Mouse (Mus musculus) urinary bladder, adult 2 months (tissue): Measurements from ENCODE around the gene Fam19a1. TPM values are rescaled to one million over a fixed set of nuclear protein-coding genes. Genes with fewer than 3 reads are reported as not detected.

Experiments used
- DNase-seq: peaks from one replicate; pipeline ENCODE4 v3.0.0; 2022; ENCODE audit warnings: low spot score
- polyA plus RNA-seq: library from polyadenylated mRNA; depleted of rRNA; stranded (reverse); fragments of >200 nt; gene quantifications from 2 replicates; pipeline ENCODE4 v1.2.3, GENCODE M21; 2012

Fam19a1 gene
- polyA plus RNA-seq, 1 experiment = 0.04 TPM

DNA sequence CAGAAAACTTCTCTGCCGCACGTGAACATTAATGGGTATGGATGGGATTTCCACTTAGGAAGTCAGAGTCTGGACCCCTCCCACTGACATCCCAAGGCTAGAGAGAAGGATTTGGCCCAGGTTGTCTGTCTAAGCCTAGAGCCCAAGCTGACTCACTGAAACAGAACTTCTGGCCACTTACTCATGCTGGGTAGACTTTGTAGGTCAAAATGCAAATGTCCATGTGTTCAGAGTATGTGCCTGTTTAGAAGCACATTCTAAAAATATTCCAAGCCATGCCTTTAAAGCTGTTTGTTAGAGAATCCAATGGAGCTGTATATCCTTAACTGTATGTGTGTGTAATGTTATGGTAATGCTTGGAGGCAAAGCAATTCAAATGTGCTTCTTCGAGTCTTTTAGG lies 145.7 kb downstream of the Fam19a1 start:
- DNase-seq = no peak

GRCm38 (mm10) chr6:96266456-96266855 lies 153.5 kb downstream of the Fam19a1 start:
- no peak for DNase-seq

DNA sequence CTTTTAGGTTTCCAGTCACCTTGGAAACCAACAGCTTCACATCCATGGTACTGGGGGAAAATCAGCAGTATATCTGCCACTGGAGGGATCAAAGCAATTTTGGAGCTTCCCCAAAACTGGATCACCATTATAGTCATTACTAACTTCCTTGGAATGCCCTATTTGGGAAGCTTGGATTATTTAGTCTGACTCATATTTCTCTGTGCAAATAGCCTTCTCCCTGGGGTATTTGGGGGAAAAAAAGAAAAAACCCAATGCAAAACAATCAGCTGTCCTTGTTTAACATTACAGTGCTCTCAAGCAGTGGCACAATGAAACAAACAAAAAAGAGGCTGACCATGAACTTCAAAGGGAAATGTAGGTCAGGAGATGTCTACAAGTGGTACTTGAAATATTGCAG lies 155.8 kb downstream of the Fam19a1 start:
- no peak for DNase-seq

DNA sequence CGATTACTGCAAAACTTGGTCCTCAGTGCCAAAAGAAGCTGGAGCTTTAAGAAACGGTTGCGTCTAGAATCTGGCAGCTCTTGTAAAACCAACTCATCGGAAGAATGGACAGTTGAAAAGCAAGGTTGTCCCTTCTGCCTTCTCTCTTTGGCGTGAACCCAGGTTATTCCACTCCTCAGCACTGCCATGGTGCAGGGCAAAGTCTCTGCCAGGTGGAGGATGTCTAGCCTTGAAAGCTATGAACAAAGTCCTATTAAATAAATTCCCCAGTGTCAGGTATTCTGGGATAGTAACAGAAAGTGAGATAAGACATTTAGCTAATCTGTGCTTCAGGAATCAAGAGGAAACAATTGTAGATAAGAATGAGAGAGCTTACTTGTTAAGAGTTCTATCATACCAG lies 157.5 kb downstream of the Fam19a1 start:
- DNase-seq = no peak

DNA sequence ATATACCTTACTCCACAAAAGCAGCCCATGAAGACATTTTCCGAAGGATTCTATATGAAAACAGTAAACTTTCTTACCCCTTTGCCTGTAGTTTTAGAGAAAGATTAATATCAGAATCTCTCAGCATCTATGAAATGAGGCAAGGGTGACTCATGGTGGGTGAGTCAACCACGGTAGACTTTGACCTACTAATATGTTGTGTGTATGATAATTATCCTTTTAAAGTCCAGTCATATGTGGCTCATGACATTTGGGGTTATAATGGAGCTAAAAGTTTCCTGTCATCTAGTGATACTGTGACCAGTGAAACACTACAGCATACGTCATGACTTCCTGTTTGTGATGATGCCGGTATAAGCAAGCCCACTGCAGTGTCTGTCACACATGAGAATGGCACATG lies 170.8 kb downstream of the Fam19a1 start:
- DNase-seq = no peak

DNA sequence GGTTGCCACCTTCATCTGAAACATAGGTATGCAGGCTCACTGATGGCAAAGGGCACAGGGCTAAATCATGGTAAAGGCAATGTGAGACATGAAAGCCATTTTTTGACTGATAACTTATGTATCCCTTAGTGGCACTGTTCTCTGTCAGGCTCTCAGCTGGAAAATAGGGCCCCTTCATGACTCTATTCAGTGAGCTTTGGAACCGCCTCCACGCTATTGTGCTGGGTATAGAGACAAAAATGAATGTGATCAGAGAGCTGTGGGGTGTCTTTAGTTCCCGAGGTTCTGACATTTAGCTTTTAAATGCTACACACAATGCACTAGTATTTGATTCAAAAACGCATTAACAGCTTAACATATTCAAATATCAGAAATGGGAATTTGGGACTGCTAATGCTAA lies 171.6 kb downstream of the Fam19a1 start:
- no peak for DNase-seq

DNA sequence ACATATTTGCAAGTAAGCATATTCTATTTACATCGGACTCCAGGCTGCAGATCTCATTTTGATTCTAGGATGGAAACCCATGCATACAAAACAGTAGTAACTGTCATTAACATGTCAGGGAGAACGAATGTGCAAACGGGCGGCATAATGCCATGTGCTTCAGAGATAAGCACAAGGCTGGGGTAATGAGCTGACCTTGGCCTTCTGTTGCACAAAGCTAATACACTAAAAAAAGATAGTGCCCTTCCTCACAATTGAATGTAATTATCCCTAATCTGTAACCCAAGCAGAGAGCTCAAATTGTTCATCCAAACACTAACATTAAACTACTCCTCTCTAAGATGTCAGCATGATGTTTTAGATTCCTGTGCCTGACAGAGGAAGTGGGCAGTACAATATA lies 173.3 kb downstream of the Fam19a1 start:
- DNase-seq = no peak

DNA sequence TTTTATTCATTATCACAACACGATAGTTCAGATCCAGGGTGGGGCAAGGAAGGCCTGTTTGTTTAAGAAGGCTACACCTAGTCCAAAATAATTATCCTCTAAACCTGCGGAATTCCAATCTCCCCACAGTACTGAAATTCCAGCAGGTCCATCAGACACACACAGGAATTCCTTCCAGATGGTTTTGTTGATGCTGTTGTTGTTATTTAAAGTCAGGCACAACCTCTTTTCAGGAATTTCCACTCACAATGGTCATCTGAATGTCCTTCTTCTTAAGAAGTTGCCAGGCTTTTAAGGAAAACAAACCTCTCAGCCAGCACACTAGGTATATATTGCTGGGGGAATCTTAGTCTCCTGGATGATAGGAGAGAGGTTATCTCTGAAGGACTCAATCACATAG lies 174.4 kb downstream of the Fam19a1 start:
- DNase-seq = no peak

DNA sequence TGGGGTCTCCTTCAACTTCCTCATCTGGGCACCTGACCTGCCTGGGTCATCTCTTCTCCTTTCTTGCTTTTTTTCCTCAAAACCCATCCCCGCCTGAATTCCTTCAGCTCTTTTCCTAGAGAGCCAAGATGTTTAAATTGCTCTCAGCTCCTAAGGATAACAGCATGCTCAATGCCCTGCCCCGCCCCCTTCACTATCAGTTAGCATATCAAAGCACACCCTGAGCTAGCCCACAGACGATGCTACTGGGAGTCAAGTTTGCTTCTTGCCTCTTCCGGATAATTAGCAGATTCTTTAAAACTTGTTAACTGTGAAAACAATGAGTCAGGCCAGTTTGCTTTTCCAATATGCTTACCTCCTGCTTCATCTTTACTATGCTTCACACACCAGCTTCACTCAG lies 176.7 kb downstream of the Fam19a1 start:
- no peak for DNase-seq

GRCm38 (mm10) chr6:96347491-96347890 lies 234.5 kb downstream of the Fam19a1 start:
- DNase-seq = no peak

- no peak for DNase-seq
These were observed 236.6 kb downstream of the Fam19a1 start for GRCm38 (mm10) chr6:96349446-96350025.

DNA sequence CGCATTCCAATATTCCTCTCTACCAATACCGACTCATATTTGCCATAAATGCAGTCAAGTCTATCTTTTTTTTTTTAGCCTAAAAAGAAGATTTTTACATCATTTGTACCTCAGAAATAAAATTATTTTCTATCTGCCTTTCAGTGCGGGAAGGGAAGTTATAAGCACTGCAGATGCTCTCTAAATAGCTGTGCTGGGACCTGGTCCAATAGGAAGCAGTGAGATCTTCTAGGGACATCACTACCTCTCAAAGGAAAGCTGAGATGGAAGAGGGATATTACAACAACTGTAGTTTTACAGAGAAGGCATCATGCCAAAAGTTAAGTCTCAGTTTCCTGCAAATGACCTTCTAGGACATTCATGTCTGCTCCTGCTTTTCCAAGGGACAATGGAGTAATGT lies 256.6 kb downstream of the Fam19a1 start:
- no peak for DNase-seq

DNA sequence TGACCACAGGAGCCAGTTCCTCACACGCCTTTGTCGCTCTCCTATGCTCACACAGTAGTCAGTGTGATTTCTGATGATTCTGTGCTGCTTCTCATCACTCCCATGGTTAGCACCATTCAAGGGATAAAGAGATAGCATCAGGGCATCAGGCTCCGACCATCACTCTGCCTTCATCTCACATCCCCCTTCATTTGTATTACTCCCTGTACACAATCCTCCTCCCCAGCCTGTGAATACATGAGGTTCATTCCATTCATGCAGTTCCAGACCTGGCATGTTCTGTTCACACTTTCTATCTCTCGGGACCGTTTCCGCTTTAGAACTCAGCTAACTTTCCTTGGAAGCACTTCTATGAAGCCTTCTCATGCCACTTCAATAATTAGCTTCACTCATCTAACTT lies 259.9 kb downstream of the Fam19a1 start:
- no peak for DNase-seq

- DNase-seq = no peak
These were observed 260.3 kb downstream of the Fam19a1 start for GRCm38 (mm10) chr6:96373274-96373673.

GRCm38 (mm10) chr6:96376773-96377172 lies 263.8 kb downstream of the Fam19a1 start:
- DNase-seq = no peak

DNA sequence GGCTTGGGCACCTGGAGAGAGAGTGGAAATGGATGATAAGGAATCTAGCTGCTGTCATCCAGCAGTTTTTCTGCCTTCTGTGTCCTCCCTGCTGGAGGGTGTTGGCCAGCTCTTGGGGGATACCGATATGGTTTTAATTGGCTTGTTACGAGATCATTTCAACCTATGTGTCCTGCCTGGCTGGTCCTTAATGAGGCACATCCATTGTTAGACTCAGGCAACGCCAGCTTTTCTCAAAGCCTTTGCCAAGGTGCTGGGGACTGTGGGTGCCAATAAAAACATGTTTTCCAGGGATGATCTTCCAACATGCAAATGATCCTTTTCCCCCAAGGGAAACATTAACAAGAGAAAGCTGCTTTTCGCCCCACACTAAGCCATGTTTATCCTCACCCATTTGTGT lies 266.3 kb downstream of the Fam19a1 start:
- DNase-seq = no peak

GRCm38 (mm10) chr6:96384441-96384840 lies 271.5 kb downstream of the Fam19a1 start:
- DNase-seq = no peak

DNA sequence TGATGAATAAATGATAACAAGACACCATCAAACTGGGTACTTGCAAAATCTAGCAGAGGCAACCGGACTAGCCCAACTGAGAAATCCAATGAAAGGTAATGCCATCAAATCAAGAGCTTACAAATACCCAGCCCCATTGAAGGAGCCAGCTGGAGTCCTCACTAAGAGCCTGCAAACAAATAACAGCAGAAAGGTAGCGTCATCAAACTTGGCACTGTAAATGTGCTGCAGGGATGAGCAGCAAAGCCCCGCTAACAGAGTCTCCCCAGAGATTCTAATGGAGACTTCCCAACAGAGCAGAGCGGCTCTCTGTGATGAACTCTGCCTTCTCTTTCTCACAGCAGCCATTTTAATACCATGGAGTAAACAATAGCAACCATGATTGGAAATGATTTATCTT lies 305.9 kb downstream of the Fam19a1 start:
- no peak for DNase-seq

DNA sequence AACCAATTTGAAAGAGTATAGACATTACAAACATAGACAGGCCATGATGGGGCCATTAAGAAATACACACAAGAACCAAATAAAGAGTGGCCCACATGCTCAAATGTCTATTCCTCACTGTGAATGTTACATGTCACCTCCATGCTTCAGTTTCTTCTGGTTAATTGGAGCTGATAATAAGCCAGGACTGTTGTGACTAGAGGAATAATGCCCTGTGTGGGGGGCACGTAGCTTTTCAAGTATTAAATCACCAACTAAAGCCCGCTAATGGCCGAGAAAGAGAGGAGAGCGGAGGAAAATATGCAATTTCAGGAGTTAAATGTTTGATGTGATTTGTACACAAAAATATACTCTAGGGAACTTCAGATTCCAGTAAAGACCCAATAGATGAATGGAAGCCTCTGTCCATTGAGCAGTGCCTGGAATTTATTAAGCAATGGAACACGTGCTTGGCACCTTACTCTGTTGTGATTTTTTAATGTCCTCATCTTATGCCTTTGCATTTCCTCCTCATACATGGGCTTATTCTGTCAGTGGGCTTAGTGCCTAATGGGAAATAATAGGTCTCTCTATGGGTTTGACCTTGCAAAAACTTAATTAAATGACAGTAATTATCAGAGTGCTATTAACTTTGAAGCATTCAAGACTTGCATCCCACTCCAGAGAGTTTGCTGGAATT lies 306.9 kb downstream of the Fam19a1 start:
- DNase-seq = no peak

- DNase-seq = no peak
These were observed 307.6 kb downstream of the Fam19a1 start for GRCm38 (mm10) chr6:96420515-96420914.

- DNase-seq = no peak
These were observed 316.4 kb downstream of the Fam19a1 start for GRCm38 (mm10) chr6:96429390-96429789.

DNA sequence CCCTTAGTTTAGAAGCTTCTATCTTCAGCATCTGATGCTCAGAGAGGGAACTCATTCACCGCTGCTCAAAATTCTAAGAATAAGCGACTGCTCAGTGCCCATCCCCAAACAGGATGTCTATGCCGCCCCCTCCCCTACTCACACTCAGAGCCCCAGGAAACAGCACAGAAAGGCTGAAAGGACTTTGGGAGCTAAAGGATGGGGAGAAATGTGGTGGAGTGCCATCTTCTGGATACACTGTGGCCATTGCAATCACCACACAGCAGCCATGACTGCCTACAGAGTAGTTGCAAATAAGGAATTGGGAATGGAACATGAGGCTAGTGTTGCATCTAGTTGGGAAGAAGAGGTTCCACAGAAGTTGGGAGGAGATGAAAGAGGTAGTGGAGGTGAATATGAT lies 319.4 kb downstream of the Fam19a1 start:
- no peak for DNase-seq

DNA sequence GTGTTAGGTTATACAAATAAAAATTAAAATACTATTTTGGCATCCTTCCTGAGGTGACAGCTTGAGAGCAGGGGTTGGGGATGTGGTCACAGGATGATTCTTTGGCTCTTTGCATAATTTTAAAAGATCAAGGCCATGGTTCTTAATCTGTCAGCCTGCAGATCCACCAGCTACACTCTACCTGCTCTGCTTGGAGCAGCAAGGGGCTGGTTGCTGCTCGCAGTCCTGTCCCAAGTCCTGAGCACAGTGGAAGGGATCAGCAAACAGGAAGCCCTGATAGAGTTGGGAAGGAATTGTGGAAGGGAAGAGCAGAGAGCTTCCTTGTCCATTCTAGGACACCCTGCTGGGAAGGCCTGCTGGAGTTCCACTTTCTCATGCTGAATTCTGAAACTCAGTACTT lies 320.9 kb downstream of the Fam19a1 start:
- no peak for DNase-seq

- DNase-seq = no peak
These were observed 322.6 kb downstream of the Fam19a1 start for GRCm38 (mm10) chr6:96435545-96435944.
